Mouse (Mus musculus) myocyte (in vitro differentiated cells): Measurements from ENCODE around the gene D230025D16Rik.

ENCODE experiments used
- CEBPB ChIP-seq: IDR thresholded peaks from 2 replicates; pipeline ENCODE4 v1.6.1; 2011; ENCODE audit warnings: mild to moderate bottlenecking, moderate library complexity; ENCODE audit not compliant: poor library complexity, insufficient read depth, severe bottlenecking
- E2F4 ChIP-seq: IDR thresholded peaks from one replicate; pipeline ENCODE4 v1.6.1; 2011; ENCODE audit warnings: mild to moderate bottlenecking, control low read depth, moderate library complexity; ENCODE audit not compliant: insufficient read depth
- MAX ChIP-seq: IDR thresholded peaks from one replicate; pipeline ENCODE4 v1.6.1; 2011; ENCODE audit warnings: low read depth, mild to moderate bottlenecking, control low read depth
- MYOD1 ChIP-seq, 3 experiments: IDR thresholded peaks; one replicate each; pipeline ENCODE4 v1.6.1; 2011; ENCODE audit warnings: control low read depth in 2 of 3, low read depth in 2 of 3, mild to moderate bottlenecking in 2 of 3, moderate library complexity in 1 of 3; ENCODE audit not compliant: insufficient read length in 2 of 3, control insufficient read depth in 1 of 3
- POLR2A ChIP-seq: IDR thresholded peaks from one replicate; pipeline ENCODE4 v1.6.1; 2011; ENCODE audit warnings: low read depth, mild to moderate bottlenecking, control low read depth, moderate library complexity; ENCODE audit not compliant: insufficient read length
- POLR2AphosphoS2 ChIP-seq: IDR thresholded peaks from one replicate; pipeline ENCODE4 v1.6.1; 2011; ENCODE audit warnings: low read depth, control low read depth; ENCODE audit not compliant: insufficient read length
- REST ChIP-seq: IDR thresholded peaks from one replicate; pipeline ENCODE4 v1.6.1; 2011; ENCODE audit warnings: mild to moderate bottlenecking, control low read depth, moderate library complexity; ENCODE audit not compliant: insufficient read depth, insufficient read length
- TCF12 ChIP-seq: IDR thresholded peaks from one replicate; pipeline ENCODE4 v1.6.1; 2011; ENCODE audit warnings: mild to moderate bottlenecking, control low read depth; ENCODE audit not compliant: poor library complexity, insufficient read depth, severe bottlenecking
- USF1 ChIP-seq: IDR thresholded peaks from one replicate; pipeline ENCODE4 v1.6.1; 2011; ENCODE audit warnings: low read depth, mild to moderate bottlenecking, control low read depth, moderate library complexity

GRCm38 (mm10) chr8:105241016-105241415, 16.1 kb downstream of the D230025D16Rik start:
- TF ChIP-seq POLR2A (no peak), TCF12 (no peak), E2F4 (no peak), POLR2AphosphoS2 (no peak), REST (no peak), USF1 (no peak), MYOD1 (IDR thresholded peaks at IDR 0.05; ENCODE audit: control insufficient read depth in 1 of 3, insufficient read length in 2 of 3, low read depth in 2 of 3) (no peak), MAX (no peak), CEBPB (no peak)
